In the genomic region with DNA sequence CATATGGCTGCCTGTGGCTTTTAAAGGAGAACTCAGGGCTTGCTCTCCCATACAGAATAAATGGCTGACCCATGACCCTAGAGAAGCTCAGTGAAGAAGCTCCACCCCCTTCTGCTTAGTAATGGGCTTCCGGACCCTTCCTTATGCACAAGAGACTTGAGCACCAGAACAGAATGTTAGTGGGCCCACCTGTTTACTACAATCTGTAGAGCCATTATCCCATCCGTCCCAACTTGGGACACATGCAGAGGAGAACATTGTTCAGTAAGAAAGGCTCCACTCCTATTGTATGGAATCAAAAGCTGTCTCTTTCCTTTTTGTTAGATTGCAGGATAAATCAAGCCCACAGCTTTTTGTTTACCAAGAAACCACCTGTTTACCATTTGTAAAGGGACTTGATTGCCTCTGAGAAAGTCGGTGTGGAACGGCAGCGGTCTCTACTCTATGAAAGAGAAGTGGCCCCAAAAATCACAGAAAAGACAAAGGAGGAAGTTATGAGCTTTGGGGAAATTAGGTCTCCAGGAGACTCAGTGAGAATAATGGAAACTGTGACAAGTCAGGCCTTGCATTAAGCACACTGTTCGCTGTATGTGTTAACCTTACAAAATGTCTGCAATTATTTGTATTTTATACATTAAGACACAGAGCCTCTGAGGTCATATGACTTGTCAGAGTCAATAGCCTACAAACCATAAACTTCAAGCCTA, we compare ENCODE assay signal across 27 mouse cellular contexts. TPM values are rescaled to one million over a fixed set of nuclear protein-coding genes. Genes with fewer than 3 reads are reported as not detected.
A peak's percentile ranks its signal among the peaks of the same experiment; 100 is the strongest.
DNase-seq lines count a peak whose midpoint lies in the region; ATAC-seq and TF ChIP-seq lines count a peak whose summit lies in the region.
"Had no signal": no experiment of that assay in that cellular context is flagged by ENCODE, and none has a peak within 500 bp of the region (broad histone marks: within the 10 kb centered on the region; RNA-seq: fewer than 3 reads in every experiment).

No protein-coding gene starts in this region.

- no peaks in the 10 kb centered on the region for H3K27me3 ChIP-seq in forebrain, embryonic 11.5 days (ENCODE audit: control insufficient read depth, insufficient read depth, low read length)
- no peaks in the 10 kb centered on the region for H3K27me3 ChIP-seq in forebrain, embryonic 13.5 days
- H3K27me3 ChIP-seq in neural tube, embryonic 12.5 days (replicated peaks), result no peaks in the 10 kb centered on the region
- H3K27me3 ChIP-seq in neural tube, embryonic 15.5 days (replicated peaks), result no peaks in the 10 kb centered on the region
- H3K27me3 ChIP-seq in limb, embryonic 10.5 days (ENCODE audit: low read depth, poor library complexity, severe bottlenecking), result no peaks in the 10 kb centered on the region
- H3K27me3 ChIP-seq: embryonic facial prominence, embryonic 15.5 days; heart, embryonic 12.5 days had no signal

- H3K36me3 ChIP-seq in forebrain, embryonic 11.5 days (ENCODE audit: control insufficient read depth, insufficient read depth, low read length), result no peaks in the 10 kb centered on the region
- no peaks in the 10 kb centered on the region for H3K36me3 ChIP-seq in forebrain, embryonic 13.5 days (ENCODE audit: poor library complexity, severe bottlenecking)
- no peaks in the 10 kb centered on the region for H3K36me3 ChIP-seq in neural tube, embryonic 12.5 days
- H3K36me3 ChIP-seq in neural tube, embryonic 15.5 days, result no peaks in the 10 kb centered on the region
- H3K36me3 ChIP-seq in ES-E14 (ENCODE audit: control insufficient read depth, insufficient read depth, low read length, poor library complexity, severe bottlenecking), result no peaks in the 10 kb centered on the region
- no peaks in the 10 kb centered on the region for H3K36me3 ChIP-seq in limb, embryonic 10.5 days
- H3K36me3 ChIP-seq: embryonic facial prominence, embryonic 15.5 days; forebrain, embryonic 10.5 days; heart, embryonic 12.5 days; hindbrain, embryonic 10.5 days had no signal

- WGBS in forebrain, embryonic 11.5 days, result 46% methylated on average over 6 of the region's 6 CpGs
- WGBS in forebrain, embryonic 13.5 days, result 37% methylated on average over 6 of the region's 6 CpGs
- 39% methylated on average over 6 of the region's 6 CpGs for WGBS in neural tube, embryonic 12.5 days
- WGBS in neural tube, embryonic 15.5 days, result 28% methylated on average over 6 of the region's 6 CpGs
- 92% methylated on average over 6 of the region's 6 CpGs for WGBS in limb, embryonic 10.5 days

- DNase-seq in forebrain, embryonic 11.5 days (ENCODE audit: low spot score), result no peak
- DNase-seq in ES-E14 (ENCODE audit: low read depth, low spot score), result peak; percentile 48
- peak; percentile 21 for DNase-seq in embryo, embryonic 11 days
- DNase-seq in gastrocnemius, postnatal 10 days, result no peak
- DNase-seq in limb, embryonic 10.5 days (ENCODE audit: low spot score), result no peak
- DNase-seq: adrenal gland, adult 8-10 months; adrenal gland, postnatal 36 days; cerebellum, adult 2 months; cerebellum, postnatal 10 days; heart, adult 2 months; kidney, adult 8-10 months had no signal

- in situ Hi-C loops in ES-E14 (cut with MboI; ENCODE audit: low sequenced_read_pairs in 2 of 2, unreplicated experiment in 2 of 2), result no loop called here

- H3K9ac ChIP-seq in forebrain, embryonic 11.5 days (ENCODE audit: low read length), result no peak overlapping the region
- no peak overlapping the region for H3K9ac ChIP-seq in forebrain, embryonic 13.5 days
- no peak overlapping the region for H3K9ac ChIP-seq in neural tube, embryonic 12.5 days
- no peak overlapping the region for H3K9ac ChIP-seq in neural tube, embryonic 15.5 days (replicated peaks)
- H3K9ac ChIP-seq in ES-E14 (ENCODE audit: insufficient read depth, low read depth, low read length, poor library complexity, severe bottlenecking), result no peak overlapping the region
- H3K9ac ChIP-seq: embryonic facial prominence, embryonic 15.5 days; heart, embryonic 12.5 days had no signal

- ATAC-seq in forebrain, embryonic 11.5 days (replicated peaks; ENCODE audit: low FRiP score), result 0 out of 2 replicates have a peak, but pooled peaks have one; percentile 15
- no peak for ATAC-seq in forebrain, embryonic 13.5 days
- peak; percentile 56; the same call in 1 of the 2 replicates for ATAC-seq in neural tube, embryonic 12.5 days (ENCODE audit: low FRiP score, low read depth)
- ATAC-seq in neural tube, embryonic 15.5 days (ENCODE audit: low FRiP score), result no peak
- ATAC-seq: forebrain, embryonic 16.5 days; hindbrain, embryonic 16.5 days; inflammation-experienced regulatory T-cells, adult 6 months; intestine, postnatal 0 days had no signal

- no peak overlapping the region for H3K27ac ChIP-seq in forebrain, embryonic 11.5 days (ENCODE audit: low read depth, low read length)
- no peak overlapping the region for H3K27ac ChIP-seq in forebrain, embryonic 13.5 days
- H3K27ac ChIP-seq in neural tube, embryonic 12.5 days, result no peak overlapping the region
- H3K27ac ChIP-seq in neural tube, embryonic 15.5 days (replicated peaks), result no peak overlapping the region
- no peak overlapping the region for H3K27ac ChIP-seq in ES-E14 (ENCODE audit: insufficient read depth, low read depth, low read length, poor library complexity, severe bottlenecking)
- no peak overlapping the region for H3K27ac ChIP-seq in limb, embryonic 10.5 days
- H3K27ac ChIP-seq: embryonic facial prominence, embryonic 15.5 days; forebrain, embryonic 10.5 days; heart, adult 2 months; hindbrain, embryonic 10.5 days had no signal

- H3K4me2 ChIP-seq in forebrain, embryonic 11.5 days (ENCODE audit: low read depth, low read length, severe bottlenecking), result no peak overlapping the region
- H3K4me2 ChIP-seq in forebrain, embryonic 13.5 days, result no peak overlapping the region
- no peak overlapping the region for H3K4me2 ChIP-seq in neural tube, embryonic 12.5 days (replicated peaks)
- no peak overlapping the region for H3K4me2 ChIP-seq in neural tube, embryonic 15.5 days
- H3K4me2 ChIP-seq: embryonic facial prominence, embryonic 15.5 days; heart, embryonic 12.5 days had no signal

- no peaks in the 10 kb centered on the region for H3K9me3 ChIP-seq in forebrain, embryonic 11.5 days (ENCODE audit: control insufficient read depth, low read length)
- H3K9me3 ChIP-seq in forebrain, embryonic 13.5 days (replicated peaks), result no peaks in the 10 kb centered on the region
- no peaks in the 10 kb centered on the region for H3K9me3 ChIP-seq in neural tube, embryonic 12.5 days
- no peaks in the 10 kb centered on the region for H3K9me3 ChIP-seq in neural tube, embryonic 15.5 days (replicated peaks)
- no peaks in the 10 kb centered on the region for H3K9me3 ChIP-seq in ES-E14 (ENCODE audit: control insufficient read depth, insufficient read depth, low read depth, low read length)
- H3K9me3 ChIP-seq in limb, embryonic 10.5 days (replicated peaks), result no peaks in the 10 kb centered on the region
- H3K9me3 ChIP-seq: embryonic facial prominence, embryonic 15.5 days; heart, embryonic 12.5 days had no signal

- H3K4me1 ChIP-seq in forebrain, embryonic 11.5 days (replicated peaks; ENCODE audit: control insufficient read depth, insufficient read depth, low read length), result 0 out of 2 replicates have a peak, but pooled peaks cover 3% of the 10 kb centered on the region
- peaks cover 11% of the 10 kb centered on the region for H3K4me1 ChIP-seq in forebrain, embryonic 13.5 days
- no peaks in the 10 kb centered on the region for H3K4me1 ChIP-seq in neural tube, embryonic 12.5 days
- peaks cover 3% of the 10 kb centered on the region; the same call in 1 of the 2 replicates for H3K4me1 ChIP-seq in neural tube, embryonic 15.5 days
- no peaks in the 10 kb centered on the region for H3K4me1 ChIP-seq in ES-E14 (ENCODE audit: control insufficient read depth in 2 of 2, insufficient read depth in 2 of 2, low read length in 2 of 2, poor library complexity in 1 of 2)
- peaks cover 5% of the 10 kb centered on the region; the same call in 1 of the 2 replicates for H3K4me1 ChIP-seq in limb, embryonic 10.5 days
- H3K4me1 ChIP-seq: embryonic facial prominence, embryonic 15.5 days; heart, embryonic 12.5 days had no signal

- no peak overlapping the region for H3K4me3 ChIP-seq in forebrain, embryonic 11.5 days (ENCODE audit: low read depth, low read length)
- H3K4me3 ChIP-seq in forebrain, embryonic 13.5 days, result no peak overlapping the region
- H3K4me3 ChIP-seq in neural tube, embryonic 12.5 days, result no peak overlapping the region
- H3K4me3 ChIP-seq in neural tube, embryonic 15.5 days (replicated peaks), result no peak overlapping the region
- no peak overlapping the region for H3K4me3 ChIP-seq in ES-E14 (ENCODE audit: insufficient read depth in 1 of 2, low read depth in 1 of 2, low read length in 2 of 2, poor library complexity in 1 of 2, severe bottlenecking in 1 of 2)
- H3K4me3 ChIP-seq in limb, embryonic 10.5 days, result no peak overlapping the region
- H3K4me3 ChIP-seq: embryonic facial prominence, embryonic 15.5 days; erythroblast, embryonic 14.5 days; forebrain, embryonic 10.5 days; heart, adult 2 months; heart, embryonic 12.5 days; hindbrain, embryonic 10.5 days had no signal

TF ChIP-seq in ES-E14, 5 proteins besides CTCF, POLR2A, EP300 and RAD21:
- TF ChIP-seq MAFK (IDR thresholded peaks at IDR 0.05; ENCODE audit: insufficient read depth, low read depth, low read length) (no peak), ZNF384 (IDR thresholded peaks at IDR 0.05; ENCODE audit: low read depth, low read length) (no peak), HCFC1 (IDR thresholded peaks at IDR 0.05; ENCODE audit: borderline replicate concordance, insufficient read depth, low read length) (no peak), CHD2 (IDR thresholded peaks at IDR 0.05; ENCODE audit: low read depth, low read length) (no peak), ZC3H11A (IDR thresholded peaks at IDR 0.05; ENCODE audit: borderline replicate concordance, low read depth, low read length) (no peak)

RNA-seq across cellular contexts. Expression of a gene that starts 47.2 kb away (rescaled TPM):
- 0.15 and 0.29 TPM in 2 replicates for polyA plus RNA-seq in forebrain, embryonic 11.5 days (2014; fragmentation: Nextera tagmentation; extraction: Ambion mirVana)
- 1.8 and 2.0 TPM in 2 replicates for polyA plus RNA-seq in forebrain, embryonic 13.5 days (2015; fragmentation: Nextera tagmentation; extraction: Ambion mirVana)
- 2.2 and 2.6 TPM in 2 replicates for polyA plus RNA-seq in neural tube, embryonic 12.5 days (2016; fragmentation: Nextera tagmentation; extraction: Ambion mirVana)
- 6.2 and 8.3 TPM in 2 replicates for polyA plus RNA-seq in neural tube, embryonic 15.5 days (2015; fragmentation: Nextera tagmentation; extraction: Ambion mirVana)
- 0.53 and 0.58 TPM in 2 replicates for total RNA-seq in ES-E14 (2012; rRNA removed)
- under 1 TPM; 0.54 to 0.63 TPM for total RNA-seq in gastrocnemius, postnatal 10 days (2021)
- polyA plus RNA-seq in limb, embryonic 10.5 days (2016; fragmentation: Nextera tagmentation; extraction: Ambion mirVana), result 0.04 TPM in 1 of 2 replicates, not detected in the other
- total RNA-seq: adrenal gland, postnatal 36 days; common myeloid progenitor, adult 5-6 weeks; gastrocnemius, adult 18-20 months; heart, adult 2 months; heart, postnatal 25 days; MEL had no signal
- polyA plus RNA-seq: erythroblast, embryonic 14.5 days had no signal

Comparison
In these comparisons a context has a peak if more than half of its experiments do, and no peak if none do; other contexts are left out.
1. ATAC-seq: peak in forebrain, embryonic 11.5 days (single experiment) and neural tube, embryonic 12.5 days (single experiment); none in forebrain, embryonic 13.5 days (single experiment) and neural tube, embryonic 15.5 days (single experiment).
2. DNase-seq: peak in ES-E14 (single experiment) and embryo, embryonic 11 days (single experiment); none in forebrain, embryonic 11.5 days (single experiment), gastrocnemius, postnatal 10 days (single experiment) and limb, embryonic 10.5 days (single experiment).